Mouse (Mus musculus): ENCODE measurements around the gene Dcaf4.

DNA sequence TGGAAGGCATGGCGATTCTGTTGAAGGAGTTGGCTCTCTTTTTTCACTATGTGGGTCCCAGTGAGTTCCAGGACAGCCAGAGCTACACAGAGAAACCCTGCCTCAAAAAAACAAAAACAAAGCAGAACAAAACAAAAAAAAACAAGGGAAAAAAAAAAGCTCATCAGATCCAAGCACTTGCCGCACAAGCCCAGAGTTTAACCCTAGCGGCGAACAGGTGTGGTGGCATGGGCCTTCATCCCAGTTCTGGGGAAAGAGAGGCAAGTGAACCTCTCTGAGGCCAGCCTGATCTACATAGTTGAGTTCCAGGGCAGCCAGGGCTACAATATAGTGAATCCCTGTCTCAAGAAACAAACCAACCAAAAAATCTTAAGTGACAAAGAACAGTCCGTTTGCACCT, 57.2 kb downstream of the Dcaf4 start:
- TF ChIP-seq CTCF (IDR thresholded peaks at IDR 0.05; ENCODE audit: borderline replicate concordance, extremely low read depth, insufficient read depth, insufficient read length), result no peak
- no peak for TF ChIP-seq POLR2A (IDR thresholded peaks at IDR 0.05; ENCODE audit: borderline replicate concordance, extremely low read depth, insufficient read depth, insufficient read length, poor library complexity, severe bottlenecking)

Data from brain, embryonic 14.5 days (tissue).